Mouse (Mus musculus) cerebellum, adult 9-11 months (tissue): ENCODE results near the gene Ccr6.

Source experiments
- DNase-seq: peaks from one replicate; pipeline ENCODE4 v3.0.0; 2022

Gene Ccr6

GRCm38 (mm10) chr17:8285056-8285455 is 49.2 kb downstream of the Ccr6 start:
- no peak for DNase-seq

DNA sequence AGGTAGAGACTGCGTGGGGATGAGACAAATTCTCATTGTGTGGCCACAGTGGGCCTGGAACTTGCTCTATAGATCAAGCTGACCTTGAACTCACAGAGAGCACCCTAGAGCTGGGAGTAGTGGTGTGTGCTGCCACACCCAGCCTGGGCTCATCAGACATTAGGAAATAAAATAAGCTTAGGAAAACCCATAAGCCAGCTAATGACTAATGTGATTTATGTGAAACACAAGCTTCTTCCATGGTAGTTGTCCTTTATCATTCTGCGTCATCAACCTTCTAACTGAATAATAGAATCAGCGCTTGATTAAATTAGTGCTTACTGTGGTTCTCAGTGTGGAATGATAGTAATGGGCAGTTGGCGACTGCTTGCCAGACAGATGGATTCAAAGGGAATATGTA is 51.1 kb downstream of the Ccr6 start:
- DNase-seq, result no peak

GRCm38 (mm10) chr17:8289993-8290679 is 54.3 kb downstream of the Ccr6 start:
- no peak for DNase-seq

- no peak for DNase-seq
Measured at GRCm38 (mm10) chr17:8290736-8291135, 54.9 kb downstream of the Ccr6 start.

DNA sequence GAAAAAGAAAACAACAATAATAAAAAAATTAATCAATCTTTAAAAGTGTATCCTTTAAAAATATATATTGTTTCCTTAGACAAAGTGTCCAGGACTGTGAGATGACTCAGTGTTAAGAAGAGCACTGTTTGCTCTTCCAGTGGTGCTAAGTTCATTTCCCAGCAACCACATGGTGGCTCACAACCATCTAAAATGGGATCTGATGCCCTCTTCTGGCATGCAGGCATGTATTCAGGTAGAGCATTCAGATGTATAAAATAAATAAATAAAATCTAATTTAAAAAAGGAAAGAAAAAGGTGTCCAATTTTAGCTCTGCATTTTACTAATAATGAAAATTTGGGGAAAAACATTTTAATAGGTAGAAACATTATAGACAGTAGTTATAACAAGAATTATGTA is 60.0 kb downstream of the Ccr6 start:
- no peak for DNase-seq

GRCm38 (mm10) chr17:8296313-8296844 is 60.5 kb downstream of the Ccr6 start:
- no peak for DNase-seq

DNA sequence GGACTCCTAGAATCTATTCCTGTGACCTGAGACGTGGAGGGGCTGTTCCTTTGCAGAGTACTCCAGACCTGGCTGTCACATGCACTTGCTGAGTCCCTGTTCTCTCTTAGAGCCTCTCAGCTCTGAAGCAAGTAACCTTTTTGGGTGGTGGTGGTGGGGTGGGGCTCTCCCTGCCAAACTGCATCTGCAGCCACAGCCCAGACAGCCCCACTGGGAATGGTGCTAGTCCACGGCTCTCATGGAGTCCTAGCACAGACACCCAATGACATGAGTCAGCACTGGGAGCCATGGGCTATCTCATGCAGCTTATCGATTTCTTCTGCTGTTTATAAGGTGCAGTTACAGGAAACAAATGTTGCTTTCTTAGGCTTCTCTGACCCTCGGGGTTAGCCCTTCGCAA is 61.9 kb downstream of the Ccr6 start:
- DNase-seq, result no peak

- no peak for DNase-seq
Measured at GRCm38 (mm10) chr17:8298281-8298680, 62.4 kb downstream of the Ccr6 start.

DNA sequence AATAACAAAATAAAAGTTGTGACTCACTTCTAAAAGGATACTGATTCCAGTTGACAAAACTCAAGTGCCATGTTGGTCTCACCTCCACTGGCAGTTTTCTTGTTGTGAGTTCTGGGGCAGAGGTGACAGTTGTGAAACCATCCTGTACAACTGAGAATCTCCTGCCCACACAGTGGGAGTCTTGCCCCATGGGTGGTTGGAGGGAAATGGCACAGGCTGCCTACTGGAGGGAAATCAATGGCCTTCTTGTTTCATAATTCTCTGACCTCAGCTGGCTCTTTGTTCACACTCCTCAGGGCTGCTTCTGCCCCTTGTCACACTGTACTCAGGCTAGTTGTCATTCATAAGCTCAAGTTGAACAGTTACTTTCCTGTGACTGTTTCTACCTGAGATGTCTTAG is 63.7 kb downstream of the Ccr6 start:
- DNase-seq, result no peak

GRCm38 (mm10) chr17:8301515-8301914 is 65.7 kb downstream of the Ccr6 start:
- no peak for DNase-seq

GRCm38 (mm10) chr17:8302772-8303438 is 67.1 kb downstream of the Ccr6 start:
- DNase-seq, result no peak

- no peak for DNase-seq
Measured at GRCm38 (mm10) chr17:8303671-8304070, 67.8 kb downstream of the Ccr6 start.

DNA sequence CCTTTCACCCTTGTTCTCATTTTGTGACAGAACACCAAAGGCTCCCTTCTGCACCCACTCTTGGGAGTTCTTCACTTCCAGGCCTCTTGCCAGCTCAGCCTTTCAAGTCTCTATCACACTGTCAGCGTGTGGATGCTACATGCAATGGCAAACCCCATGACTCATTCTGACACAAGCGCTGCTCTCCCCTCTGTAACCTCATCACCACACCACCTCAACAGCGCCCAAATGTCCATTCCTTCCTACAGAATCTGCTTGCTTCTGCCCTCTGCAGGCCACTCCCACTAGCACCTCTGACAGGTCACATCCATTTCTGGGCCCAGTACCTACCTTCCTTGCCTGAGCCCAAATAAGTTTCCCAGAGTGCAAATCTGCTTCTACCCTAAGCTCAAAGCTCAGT is 70.0 kb downstream of the Ccr6 start:
- DNase-seq, result no peak
